In the genomic region with DNA sequence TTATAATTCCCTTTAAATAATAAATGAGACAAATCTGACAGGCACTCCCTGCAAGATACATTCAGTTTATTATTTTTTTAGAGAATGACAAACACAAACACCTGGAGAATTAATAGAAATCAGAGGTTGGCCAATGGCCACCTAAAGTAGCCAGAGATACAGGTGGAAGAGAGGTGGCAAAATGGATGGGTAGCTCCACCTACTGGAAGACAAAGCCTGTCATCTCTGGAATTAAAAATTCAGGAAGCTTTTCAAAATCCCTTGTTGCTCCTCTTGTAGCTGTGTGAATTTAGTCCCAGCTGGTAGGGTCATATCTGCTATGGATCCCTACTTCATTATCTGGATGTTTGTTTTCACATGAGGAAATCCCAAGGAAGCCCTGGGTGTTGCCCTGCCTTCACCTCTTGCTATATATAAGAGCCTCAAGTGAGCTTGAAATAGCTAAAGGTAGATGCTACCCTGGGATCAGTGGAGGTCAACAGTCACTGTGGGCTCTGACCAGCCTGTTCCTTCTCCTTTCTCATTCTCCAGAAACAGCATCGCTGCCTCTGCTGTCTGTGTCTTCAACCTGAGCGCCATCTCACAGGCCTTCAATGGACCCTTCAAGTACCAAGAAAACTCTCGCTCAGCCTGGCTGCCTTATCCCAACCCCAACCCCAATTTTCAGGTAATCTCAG, we compare ENCODE assay signal across 7 mouse cellular contexts.
DNase-seq lines count a peak whose midpoint lies in the region; ATAC-seq and TF ChIP-seq lines count a peak whose summit lies in the region.

No protein-coding gene starts in this region.

- ATAC-seq in hindbrain, embryonic 14.5 days (ENCODE audit: low FRiP score), result no peak
- ATAC-seq in Patski, result no peak
- no peak for ATAC-seq in lung, embryonic 14.5 days (ENCODE audit: insufficient read depth)

- no peaks in the 10 kb centered on the region for H3K4me1 ChIP-seq in hindbrain, embryonic 14.5 days (replicated peaks; ENCODE audit: control insufficient read depth, insufficient read depth, low read length)
- H3K4me1 ChIP-seq in hindbrain, embryonic 10.5 days (replicated peaks), result peaks cover 14% of the 10 kb centered on the region
- no peaks in the 10 kb centered on the region for H3K4me1 ChIP-seq in lung, embryonic 14.5 days (ENCODE audit: insufficient read depth)

- DNase-seq in hindbrain, embryonic 14.5 days (ENCODE audit: low spot score), result peak; percentile 35
- DNase-seq in hindbrain, embryonic 10.5 days (ENCODE audit: low spot score), result no peak
- DNase-seq in 416B (ENCODE audit: low read depth), result peak; percentile 35
- no peak for DNase-seq in Patski (ENCODE audit: low read depth, low spot score)
- peak; percentile 38 for DNase-seq in lung, embryonic 14.5 days
- DNase-seq in spleen, postnatal 4 days (ENCODE audit: low spot score in 2 of 2), result no peak
- no peak for DNase-seq in kidney, adult 11 months

- H3K4me3 ChIP-seq in hindbrain, embryonic 14.5 days (replicated peaks; ENCODE audit: low read length), result no peak overlapping the region
- no peak overlapping the region for H3K4me3 ChIP-seq in hindbrain, embryonic 10.5 days
- no peak overlapping the region for H3K4me3 ChIP-seq in lung, embryonic 14.5 days (ENCODE audit: low read depth, low read length)

- TF ChIP-seq CTCF in Patski (IDR thresholded peaks at IDR 0.05), result peak; percentile 76
- TF ChIP-seq CTCF in lung, embryonic 14.5 days (IDR thresholded peaks at IDR 0.05; ENCODE audit: low read depth), result peak; percentile 48

- no peaks in the 10 kb centered on the region for H3K36me3 ChIP-seq in hindbrain, embryonic 14.5 days (replicated peaks; ENCODE audit: control insufficient read depth, insufficient read depth)
- no peaks in the 10 kb centered on the region for H3K36me3 ChIP-seq in hindbrain, embryonic 10.5 days
- H3K36me3 ChIP-seq in lung, embryonic 14.5 days (ENCODE audit: insufficient read depth), result no peaks in the 10 kb centered on the region

- 77% methylated on average over 3 of the region's 3 CpGs for WGBS in hindbrain, embryonic 14.5 days
- WGBS in hindbrain, embryonic 10.5 days, result 86% methylated on average over 3 of the region's 3 CpGs
- WGBS in lung, embryonic 14.5 days, result 89% methylated on average over 3 of the region's 3 CpGs

- in situ Hi-C loops in Patski (cut with MboI; ENCODE audit: low pct_unique_long_range_greater_than_20kb), result loop anchor here (5.0 kb wide), 2 partner anchors 321 to 556 kb away; no protein-coding TSS in a partner anchor

- CTCF ChIA-PET in Patski (lab: Charles Lee), result interaction anchor here (0.8 to 1.9 kb wide), 6 partner anchors 9 to 557 kb away, joined by 3 to 8 read pairs (median 3); no protein-coding TSS in a partner anchor

- no peak overlapping the region for H3K4me2 ChIP-seq in hindbrain, embryonic 14.5 days (replicated peaks)
- no peak overlapping the region for H3K4me2 ChIP-seq in lung, embryonic 14.5 days

- no peaks in the 10 kb centered on the region for H3K27me3 ChIP-seq in hindbrain, embryonic 14.5 days (ENCODE audit: control insufficient read depth, insufficient read depth, low read length)
- no peaks in the 10 kb centered on the region for H3K27me3 ChIP-seq in hindbrain, embryonic 10.5 days (ENCODE audit: insufficient read depth, poor library complexity, severe bottlenecking)
- no peaks in the 10 kb centered on the region for H3K27me3 ChIP-seq in Patski
- H3K27me3 ChIP-seq in lung, embryonic 14.5 days (ENCODE audit: insufficient read depth, low read length), result no peaks in the 10 kb centered on the region

- H3K27ac ChIP-seq in hindbrain, embryonic 14.5 days, result no peak overlapping the region
- no peak overlapping the region; the same call in 1 of the 2 replicates for H3K27ac ChIP-seq in hindbrain, embryonic 10.5 days
- H3K27ac ChIP-seq in lung, embryonic 14.5 days (ENCODE audit: low read depth), result no peak overlapping the region

- POLR2A ChIA-PET in Patski (lab: Charles Lee), result no interaction called here

- no peak overlapping the region for H3K9ac ChIP-seq in hindbrain, embryonic 14.5 days
- no peak overlapping the region for H3K9ac ChIP-seq in lung, embryonic 14.5 days

- H3K9me3 ChIP-seq in hindbrain, embryonic 14.5 days (ENCODE audit: control insufficient read depth, low read length), result no peaks in the 10 kb centered on the region
- no peaks in the 10 kb centered on the region for H3K9me3 ChIP-seq in hindbrain, embryonic 10.5 days
- no peaks in the 10 kb centered on the region for H3K9me3 ChIP-seq in lung, embryonic 14.5 days (ENCODE audit: low read depth, low read length)

Comparison
In these comparisons a context has a peak if more than half of its experiments do, and no peak if none do; other contexts are left out.
1. DNase-seq: peak in hindbrain, embryonic 14.5 days (single experiment), 416B (single experiment) and lung, embryonic 14.5 days (single experiment); none in hindbrain, embryonic 10.5 days (single experiment), Patski (single experiment), spleen, postnatal 4 days (0 of 2) and kidney, adult 11 months (single experiment).